Mouse (Mus musculus) layer of hippocampus, adult 2 months (tissue): ENCODE data around the gene Dennd6a. TPM values are rescaled to one million over a fixed set of nuclear protein-coding genes. Genes with fewer than 3 reads are reported as not detected.

Experiments
- DNase-seq, 2 experiments: peaks; one replicate each; pipeline ENCODE4 v3.0.0; 2022; ENCODE audit warnings: low spot score in 2 of 2
- H3K27ac ChIP-seq: fragments of 200-600 bp; 2 replicates; pipeline ENCODE4 v1.8.1; 2022
- H3K4me3 ChIP-seq: fragments of 200-600 bp; 2 replicates; pipeline ENCODE4 v1.8.1; 2022; ENCODE audit warnings: mild to moderate bottlenecking
- CTCF ChIP-seq: fragments of 200-600 bp; conservative IDR thresholded peaks from 2 replicates; pipeline ENCODE4 v1.8.1; 2022; ENCODE audit warnings: antibody characterized with exemption, mild to moderate bottlenecking, moderate library complexity
- total RNA-seq, 2 experiments: library from RNA; stranded (reverse); gene quantifications; 2 replicates each; pipeline ENCODE4 v1.2.3; 2021

The Dennd6a gene
- total RNA-seq, 2 experiments from 2014 or later: 24.0 to 26.3 TPM

DNA sequence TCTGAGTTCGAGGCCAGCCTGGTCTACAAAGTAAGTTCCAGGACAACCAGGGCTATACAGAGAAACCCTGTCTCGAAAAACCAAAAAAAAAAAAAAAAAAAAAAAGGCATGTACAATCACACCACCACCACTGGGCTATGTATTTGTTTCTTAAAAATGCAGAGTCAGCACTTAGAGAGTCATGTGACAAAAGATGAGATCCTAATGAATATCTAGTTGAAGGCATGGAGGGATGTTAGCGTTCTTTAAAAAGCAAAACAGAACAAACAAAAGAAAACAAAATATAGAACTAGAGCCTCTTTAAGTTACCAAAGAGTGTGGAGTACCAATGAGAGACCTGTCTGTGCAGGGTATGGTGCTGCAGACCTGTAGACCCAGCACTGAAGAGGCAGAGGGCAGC lies 10.0 kb downstream of the Dennd6a start:
- DNase-seq: no peak
- Histone ChIP-seq H3K27ac (no peak overlapping the region), H3K4me3 (no peak overlapping the region)
- no peak for TF ChIP-seq CTCF

DNA sequence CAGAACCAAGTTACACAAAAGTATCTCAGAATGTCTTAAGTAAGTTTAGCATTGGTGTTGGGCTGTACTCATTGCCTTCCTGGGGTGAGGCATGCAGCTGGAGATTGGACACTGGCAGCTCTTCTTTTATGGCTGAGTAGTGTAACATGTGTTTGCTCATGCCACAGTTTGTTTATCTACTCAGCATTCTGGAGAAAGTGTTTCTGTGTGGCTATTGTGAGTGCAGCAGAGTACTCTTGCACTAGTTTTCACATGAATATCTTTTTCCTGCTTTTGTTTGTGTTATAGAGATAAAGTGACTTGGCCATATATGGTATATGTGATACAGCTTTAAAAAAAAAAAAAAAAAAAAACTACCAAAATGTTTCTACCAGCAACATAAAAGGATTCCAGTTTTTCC lies 13.5 kb downstream of the Dennd6a start:
- H3K27ac ChIP-seq: no peak overlapping the region
- no peak for TF ChIP-seq CTCF
- no peak for DNase-seq
- H3K4me3 ChIP-seq: no peak overlapping the region

DNA sequence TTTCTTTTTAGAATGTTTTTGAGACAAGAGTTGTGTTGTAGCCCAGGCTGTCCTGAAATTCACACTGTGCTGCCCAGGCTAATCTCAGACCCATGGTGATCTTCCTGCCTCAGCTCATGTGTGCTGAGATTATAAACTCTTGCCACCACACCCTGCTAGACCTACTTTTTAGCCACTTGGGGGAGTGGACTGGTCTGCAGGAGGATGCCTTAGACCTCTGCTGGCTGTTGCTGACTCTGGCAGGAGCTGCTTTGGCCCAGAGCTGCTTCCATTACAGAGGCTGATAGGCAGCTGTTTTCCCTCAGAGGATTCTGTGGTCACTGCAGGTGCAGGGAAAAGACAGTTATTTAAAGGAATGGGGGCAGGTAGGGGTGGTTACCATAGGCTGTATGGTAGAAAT lies 17.7 kb downstream of the Dennd6a start:
- no peak for DNase-seq
- no peak for TF ChIP-seq CTCF
- H3K4me3 ChIP-seq: no peak overlapping the region
- no peak overlapping the region for H3K27ac ChIP-seq

DNA sequence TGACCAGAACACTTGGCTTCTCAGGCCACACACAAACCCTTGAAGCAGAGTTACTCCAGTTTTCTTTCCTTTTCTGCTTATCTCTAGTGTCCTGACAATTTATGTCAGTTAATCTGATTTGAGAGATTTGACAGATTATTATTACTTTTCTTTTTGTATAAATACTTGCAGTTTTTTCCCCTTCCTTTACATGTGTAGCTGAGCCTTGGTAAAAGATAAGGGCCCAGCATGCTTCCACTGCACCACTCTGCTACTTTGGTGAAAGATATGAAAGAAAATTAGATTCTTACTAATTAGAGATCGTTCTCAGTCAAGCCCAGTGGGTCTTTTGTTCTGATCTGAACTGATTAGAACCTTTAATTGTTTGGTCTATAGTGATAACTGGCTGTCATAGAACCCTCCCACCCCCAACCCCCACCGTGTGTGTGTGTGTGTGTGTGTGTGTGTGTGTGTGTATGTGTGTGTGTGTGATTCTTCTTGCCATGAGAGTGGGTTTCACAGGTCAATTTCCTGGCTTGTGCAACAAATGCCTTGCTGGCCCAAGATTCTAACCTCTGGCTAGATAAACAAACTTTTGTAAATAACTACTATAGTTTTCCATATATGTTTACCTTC lies 19.7 kb downstream of the Dennd6a start:
- TF ChIP-seq CTCF: no peak
- Histone ChIP-seq H3K4me3 (no peak overlapping the region), H3K27ac (no peak overlapping the region)
- DNase-seq: no peak

DNA sequence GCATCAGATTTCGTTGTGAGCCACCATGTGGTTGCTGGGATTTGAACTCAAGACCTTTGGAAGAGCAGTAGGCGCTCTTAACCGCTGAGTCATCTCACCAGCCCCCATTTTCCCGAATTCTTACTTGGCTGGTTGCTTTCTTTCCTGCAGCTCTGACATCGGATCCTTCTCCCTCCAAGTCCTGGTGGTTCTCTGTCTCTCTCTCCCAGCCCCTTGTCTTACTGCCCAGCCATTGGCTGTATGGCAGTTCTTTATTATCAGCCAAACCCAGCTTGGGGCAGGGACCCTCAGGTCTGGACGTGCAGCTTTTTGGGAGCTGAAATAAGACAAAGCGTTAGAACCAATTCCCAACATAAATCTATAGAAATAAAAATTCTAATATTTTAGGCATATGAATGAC lies 21.5 kb downstream of the Dennd6a start:
- no peak for TF ChIP-seq CTCF
- no peak for DNase-seq
- Histone ChIP-seq H3K4me3 (no peak overlapping the region), H3K27ac (no peak overlapping the region)

DNA sequence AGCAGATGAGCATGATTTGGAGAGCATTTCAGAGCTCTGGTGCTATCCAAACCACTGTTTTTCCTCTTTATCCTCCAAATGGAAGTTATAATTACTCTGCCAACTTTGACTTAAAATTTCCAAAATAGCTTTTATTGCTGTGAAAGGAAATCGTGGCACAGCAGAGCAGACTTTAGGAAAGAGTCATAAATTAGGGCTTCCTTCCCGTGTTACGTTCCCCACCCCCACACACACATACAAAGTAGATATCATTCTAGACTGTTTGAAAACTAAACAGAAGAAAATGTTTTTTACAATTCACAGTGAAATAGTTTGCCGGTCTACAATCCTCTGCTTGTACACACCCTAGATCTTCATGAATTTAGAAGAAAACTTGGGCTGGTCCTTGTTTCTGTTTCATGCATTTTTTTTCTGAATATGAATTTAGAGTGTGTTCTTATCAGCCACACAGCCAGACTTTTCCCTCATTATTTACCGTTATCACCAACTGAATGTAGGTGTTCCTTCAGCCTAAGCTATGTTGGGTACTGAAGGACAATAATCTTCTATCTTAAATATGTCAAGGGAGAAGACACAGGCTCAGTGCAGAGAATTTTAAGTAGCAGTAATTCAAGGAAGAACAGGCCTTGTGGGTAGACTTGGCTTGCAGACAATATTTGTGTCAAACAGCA lies 22.2 kb downstream of the Dennd6a start:
- no peak for TF ChIP-seq CTCF
- no peak for DNase-seq
- Histone ChIP-seq H3K4me3 (no peak overlapping the region), H3K27ac (no peak overlapping the region)

DNA sequence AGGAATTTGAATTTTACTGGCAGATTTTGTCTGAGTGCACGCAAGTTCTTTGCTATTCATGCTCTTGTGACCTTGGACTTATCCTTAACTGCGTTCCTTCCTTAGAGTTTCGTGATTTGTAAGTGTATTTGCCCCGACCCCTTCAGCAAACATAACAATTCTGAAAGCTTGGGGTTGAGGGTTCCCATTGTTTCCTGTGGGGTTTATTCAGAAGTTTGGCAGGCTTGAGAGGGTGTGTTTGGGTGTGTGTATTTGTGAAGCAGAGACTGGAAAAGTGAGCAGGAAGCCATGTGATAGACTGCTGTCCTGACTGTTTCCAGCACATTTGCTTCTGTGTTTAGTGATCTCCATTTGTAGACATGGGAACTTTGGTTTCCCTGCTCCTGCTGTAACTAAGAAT lies 31.7 kb downstream of the Dennd6a start:
- Histone ChIP-seq H3K27ac (no peak overlapping the region), H3K4me3 (no peak overlapping the region)
- TF ChIP-seq CTCF: no peak
- DNase-seq: no peak

DNA sequence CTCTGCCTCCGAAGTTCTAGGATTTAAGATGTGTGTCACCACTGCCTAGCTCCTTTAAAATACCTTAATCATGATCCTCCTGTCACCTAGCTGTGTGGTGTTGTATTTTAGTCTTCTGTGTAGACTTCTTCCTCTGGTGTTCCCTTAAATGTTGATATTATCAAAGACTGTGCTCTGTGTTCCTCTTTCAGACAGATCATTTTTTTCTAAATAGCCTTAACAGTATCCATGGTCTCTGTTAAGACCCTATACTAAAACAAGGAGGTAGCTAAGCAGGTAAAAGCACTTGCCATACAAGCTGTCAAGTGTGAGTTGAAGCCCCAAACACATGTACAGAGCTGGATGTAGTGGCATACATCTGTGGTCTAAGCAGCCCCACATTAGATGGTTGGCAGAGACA lies 36.0 kb downstream of the Dennd6a start:
- no peak for TF ChIP-seq CTCF
- Histone ChIP-seq H3K27ac (no peak overlapping the region), H3K4me3 (no peak overlapping the region)
- no peak for DNase-seq

DNA sequence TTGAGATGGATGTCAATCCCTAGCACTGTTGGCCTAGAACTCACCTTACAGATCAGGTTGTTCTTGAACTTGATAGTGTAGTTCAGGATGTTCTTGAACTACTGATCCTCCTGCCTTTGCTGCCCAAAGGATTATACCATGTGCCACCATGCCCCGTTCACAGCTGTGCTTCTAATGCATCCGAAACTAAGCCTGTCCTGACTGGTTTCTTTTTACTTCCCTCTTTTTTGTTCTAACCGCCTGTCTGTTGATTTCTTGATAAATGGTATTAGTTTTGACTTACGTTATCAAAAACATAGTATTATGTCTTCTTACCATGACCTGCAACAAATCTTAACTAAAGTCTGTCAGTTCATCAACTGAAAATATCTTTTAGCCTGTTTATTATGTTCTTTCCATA lies 37.0 kb downstream of the Dennd6a start:
- no peak for DNase-seq
- Histone ChIP-seq H3K27ac (no peak overlapping the region), H3K4me3 (no peak overlapping the region)
- no peak for TF ChIP-seq CTCF

DNA sequence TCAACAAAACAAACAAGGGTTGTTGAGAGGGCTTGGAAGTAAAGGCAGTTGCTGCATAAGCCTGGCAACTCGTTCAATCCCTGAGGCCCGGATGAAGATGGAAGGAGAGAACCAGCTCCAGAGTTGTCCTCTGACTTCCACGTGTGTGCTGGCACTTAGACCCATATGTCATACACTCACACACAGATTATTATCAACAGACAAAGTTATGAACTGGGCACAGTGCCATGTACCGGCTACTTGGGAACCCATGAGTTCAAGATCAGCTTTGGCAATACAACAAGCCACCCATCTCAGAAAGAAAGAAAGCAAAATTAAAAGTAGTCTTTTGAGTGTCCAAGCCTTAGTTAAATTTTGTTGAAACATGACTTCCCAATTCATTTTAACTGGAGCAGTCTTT lies 51.6 kb downstream of the Dennd6a start:
- Histone ChIP-seq H3K4me3 (no peak overlapping the region), H3K27ac (no peak overlapping the region)
- TF ChIP-seq CTCF: no peak
- DNase-seq: no peak

DNA sequence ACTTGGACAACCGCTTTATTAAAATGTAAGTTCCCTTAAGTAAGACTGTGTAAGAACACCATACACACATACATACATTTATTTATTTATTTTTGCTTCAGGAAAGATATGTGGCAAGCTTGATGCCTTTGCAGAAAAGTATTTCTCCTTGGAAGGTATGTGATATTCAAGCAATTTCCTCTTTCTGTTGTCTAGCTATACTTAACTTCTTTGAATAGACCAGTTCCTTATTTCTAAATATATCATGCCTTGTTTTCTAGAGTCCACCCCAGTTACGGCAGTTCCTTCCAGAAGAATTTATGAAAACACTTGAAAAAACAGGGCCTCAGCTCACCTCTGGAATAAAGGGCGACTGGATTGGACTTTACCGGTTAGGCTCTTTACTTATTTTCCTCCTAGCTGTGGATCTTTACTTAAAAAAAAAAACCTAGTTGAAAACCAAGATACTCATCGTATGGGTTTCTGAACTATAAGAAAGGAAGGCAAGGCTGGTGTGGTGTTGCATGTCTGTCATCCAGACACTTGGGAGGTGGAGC lies 53.0 kb downstream of the Dennd6a start:
- Histone ChIP-seq H3K4me3 (no peak overlapping the region), H3K27ac (peak overlapping the region; percentile 39; the same call in 1 of the 2 replicates)
- no peak for DNase-seq
- TF ChIP-seq CTCF: no peak

DNA sequence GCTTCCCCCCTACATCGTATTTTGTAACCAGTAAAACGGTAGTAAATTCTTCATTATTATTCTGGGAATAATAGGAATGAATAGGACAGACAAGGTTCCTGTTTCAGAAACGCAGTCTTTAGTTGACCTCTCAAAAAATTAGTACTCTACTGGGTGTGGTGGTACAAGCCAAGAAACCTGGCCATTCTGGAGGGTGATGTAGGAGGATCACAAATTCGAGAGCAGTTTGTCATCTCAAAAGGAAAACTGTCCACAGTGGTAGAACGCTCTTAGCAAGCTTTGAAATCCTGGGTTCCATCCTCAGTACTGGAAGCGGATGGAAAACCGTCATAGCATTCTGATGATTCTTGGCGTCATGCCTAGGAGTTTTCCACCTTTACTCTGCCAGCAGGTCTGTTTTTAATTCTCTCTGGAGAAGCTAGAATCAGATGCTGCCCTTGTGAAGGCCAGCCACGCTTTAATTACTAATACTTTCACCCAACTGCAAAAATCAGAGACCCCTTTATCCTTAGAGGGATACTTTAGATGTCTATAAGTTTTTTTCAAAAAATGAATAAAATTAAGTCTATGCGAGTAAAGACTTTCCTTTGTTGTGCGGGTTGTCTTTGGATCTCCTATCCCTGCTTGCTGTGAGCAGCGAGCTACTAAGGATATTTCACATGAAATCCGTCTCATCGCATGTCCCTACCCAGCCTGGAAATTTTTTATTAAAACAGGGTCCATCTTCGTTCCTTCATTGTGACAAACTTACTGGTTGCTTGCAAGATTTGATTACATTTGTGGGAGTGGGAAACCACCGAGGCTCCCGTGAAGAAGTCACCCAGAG lies 63.6 kb downstream of the Dennd6a start:
- no peak for TF ChIP-seq CTCF
- DNase-seq: peak in 1 of 2 experiments; percentile 29
- Histone ChIP-seq H3K4me3 (peak overlapping the region; percentile 94), H3K27ac (peak overlapping the region; percentile 98)
